Mouse (Mus musculus): Measurements from ENCODE around the gene Rabep2.

Gene Rabep2

DNA sequence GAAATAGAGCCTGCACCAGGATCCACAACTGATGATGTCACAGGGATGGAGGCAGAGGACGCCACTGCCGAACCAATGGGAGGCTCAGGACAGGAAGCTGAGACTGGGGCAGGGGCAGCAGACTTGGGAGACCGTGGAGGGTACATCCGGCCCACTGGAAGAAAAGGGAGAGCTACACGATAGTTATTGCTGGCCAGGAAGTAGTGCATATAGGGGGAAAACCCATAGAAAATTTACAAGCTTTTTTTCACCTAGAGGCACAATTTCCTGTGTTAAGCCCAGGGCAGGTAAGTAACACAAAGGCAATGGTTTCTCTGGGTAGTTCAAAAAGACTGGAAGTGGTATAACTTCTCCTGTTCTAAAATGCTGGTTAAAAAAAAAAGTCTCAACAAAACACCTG lies 67.9 kb downstream of the Rabep2 start:
- DNase-seq (ENCODE audit: low read depth, low spot score), result no peak

DNA sequence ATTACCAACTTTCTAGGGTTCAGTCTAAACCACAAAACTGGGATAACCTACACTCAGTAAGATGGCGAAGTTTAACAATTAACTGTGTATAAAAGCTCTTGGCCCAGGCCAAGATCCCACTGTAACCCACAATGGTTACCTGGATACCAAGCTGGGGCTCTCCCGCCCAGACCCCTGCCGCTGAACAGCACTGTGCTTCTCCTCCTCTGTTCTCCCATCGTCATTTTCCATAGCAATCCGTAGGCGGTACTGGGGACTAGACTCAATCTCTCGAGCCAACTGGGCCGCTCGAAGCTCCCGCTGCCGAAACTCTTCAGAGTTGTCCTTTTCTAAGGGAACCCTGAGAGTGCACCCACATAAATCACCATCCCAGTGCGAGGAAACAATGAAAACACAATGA lies 69.4 kb downstream of the Rabep2 start:
- no peak for DNase-seq (ENCODE audit: low read depth, low spot score)
